Comparison of ENCODE assay signal across 8 mouse cellular contexts in genomic region chr13:90394815-90395241, GRCm38 (mm10).
DNase-seq lines count a peak whose midpoint lies in the region; ATAC-seq and TF ChIP-seq lines count a peak whose summit lies in the region.

No protein-coding gene starts in this region.

- H3K4me1 ChIP-seq in hindbrain, embryonic 15.5 days (replicated peaks), result 0 out of 2 replicates have a peak, but pooled peaks cover 7% of the 10 kb centered on the region
- H3K4me1 ChIP-seq in hindbrain, embryonic 11.5 days (replicated peaks; ENCODE audit: control insufficient read depth, insufficient read depth, low read length), result no peaks in the 10 kb centered on the region
- H3K4me1 ChIP-seq in forebrain, embryonic 13.5 days, result peaks cover 11% of the 10 kb centered on the region
- H3K4me1 ChIP-seq in midbrain, postnatal 0 days (ENCODE audit: insufficient read depth, low read length), result no peaks in the 10 kb centered on the region

- no peak overlapping the region for H3K9ac ChIP-seq in hindbrain, embryonic 15.5 days
- H3K9ac ChIP-seq in hindbrain, embryonic 11.5 days (ENCODE audit: low read depth, low read length), result no peak overlapping the region
- no peak overlapping the region for H3K9ac ChIP-seq in forebrain, embryonic 13.5 days
- no peak overlapping the region for H3K9ac ChIP-seq in midbrain, postnatal 0 days (replicated peaks; ENCODE audit: low read length, poor library complexity, severe bottlenecking)

- no peaks in the 10 kb centered on the region for H3K36me3 ChIP-seq in hindbrain, embryonic 15.5 days
- H3K36me3 ChIP-seq in hindbrain, embryonic 11.5 days (ENCODE audit: control insufficient read depth, insufficient read depth, low read length), result no peaks in the 10 kb centered on the region
- no peaks in the 10 kb centered on the region for H3K36me3 ChIP-seq in forebrain, embryonic 13.5 days (ENCODE audit: poor library complexity, severe bottlenecking)
- no peaks in the 10 kb centered on the region for H3K36me3 ChIP-seq in midbrain, postnatal 0 days (ENCODE audit: insufficient read depth, low read length)

- H3K4me2 ChIP-seq in hindbrain, embryonic 15.5 days, result no peak overlapping the region
- H3K4me2 ChIP-seq in hindbrain, embryonic 11.5 days (replicated peaks; ENCODE audit: low read depth, low read length), result no peak overlapping the region
- H3K4me2 ChIP-seq in forebrain, embryonic 13.5 days, result no peak overlapping the region
- H3K4me2 ChIP-seq in midbrain, postnatal 0 days (ENCODE audit: low read depth, low read length, poor library complexity, severe bottlenecking), result no peak overlapping the region

- no peak for TF ChIP-seq CTCF in midbrain, postnatal 0 days (IDR thresholded peaks at IDR 0.05)

- no peak overlapping the region for H3K4me3 ChIP-seq in hindbrain, embryonic 15.5 days
- H3K4me3 ChIP-seq in hindbrain, embryonic 11.5 days (ENCODE audit: low read depth, low read length), result no peak overlapping the region
- no peak overlapping the region for H3K4me3 ChIP-seq in forebrain, embryonic 13.5 days
- H3K4me3 ChIP-seq in midbrain, postnatal 0 days (ENCODE audit: low read depth, low read length), result no peak overlapping the region

- peak; percentile 88 for ATAC-seq in hindbrain, embryonic 15.5 days (ENCODE audit: low FRiP score, low read depth)
- ATAC-seq in hindbrain, embryonic 11.5 days (ENCODE audit: low FRiP score), result no peak
- ATAC-seq in forebrain, embryonic 13.5 days, result peak; percentile 73
- peak; percentile 79; the same call in 1 of the 2 replicates for ATAC-seq in midbrain, postnatal 0 days (ENCODE audit: low FRiP score)

- H3K27me3 ChIP-seq in hindbrain, embryonic 15.5 days, result no peaks in the 10 kb centered on the region
- H3K27me3 ChIP-seq in hindbrain, embryonic 11.5 days (ENCODE audit: control insufficient read depth, insufficient read depth, low read length), result no peaks in the 10 kb centered on the region
- no peaks in the 10 kb centered on the region for H3K27me3 ChIP-seq in forebrain, embryonic 13.5 days
- no peaks in the 10 kb centered on the region for H3K27me3 ChIP-seq in midbrain, postnatal 0 days (ENCODE audit: insufficient read depth, low read length)

- DNase-seq in hindbrain, embryonic 11.5 days (ENCODE audit: low spot score), result no peak
- DNase-seq in adrenal gland, adult 8-10 months, result peak; percentile 5
- DNase-seq in layer of hippocampus, adult 9-11 months, result peak; percentile 51
- DNase-seq in midbrain, postnatal 0 days (ENCODE audit: low spot score), result peak; percentile 86
- DNase-seq in spleen, postnatal 4 days (ENCODE audit: low spot score in 2 of 2), result no peak
- DNase-seq in kidney, adult 11 months, result no peak

- WGBS in hindbrain, embryonic 15.5 days, result 45% methylated on average over 5 of the region's 5 CpGs
- 72% methylated on average over 5 of the region's 5 CpGs for WGBS in hindbrain, embryonic 11.5 days
- WGBS in forebrain, embryonic 13.5 days, result 41% methylated on average over 5 of the region's 5 CpGs
- WGBS in midbrain, postnatal 0 days, result 52% methylated on average over 5 of the region's 5 CpGs

- no peaks in the 10 kb centered on the region for H3K9me3 ChIP-seq in hindbrain, embryonic 15.5 days
- H3K9me3 ChIP-seq in hindbrain, embryonic 11.5 days (ENCODE audit: control insufficient read depth, low read length), result no peaks in the 10 kb centered on the region
- no peaks in the 10 kb centered on the region for H3K9me3 ChIP-seq in forebrain, embryonic 13.5 days (replicated peaks)
- H3K9me3 ChIP-seq in midbrain, postnatal 0 days (ENCODE audit: low read length), result no peaks in the 10 kb centered on the region

- H3K27ac ChIP-seq in hindbrain, embryonic 15.5 days (replicated peaks), result no peak overlapping the region
- no peak overlapping the region for H3K27ac ChIP-seq in hindbrain, embryonic 11.5 days (ENCODE audit: low read depth, low read length)
- H3K27ac ChIP-seq in forebrain, embryonic 13.5 days, result no peak overlapping the region
- H3K27ac ChIP-seq in midbrain, postnatal 0 days (ENCODE audit: low read depth, low read length), result no peak overlapping the region

Comparison
In these comparisons a context has a peak if more than half of its experiments do, and no peak if none do; other contexts are left out.
1. DNase-seq: peak in adrenal gland, adult 8-10 months (single experiment), layer of hippocampus, adult 9-11 months (single experiment) and midbrain, postnatal 0 days (single experiment); none in hindbrain, embryonic 11.5 days (single experiment), spleen, postnatal 4 days (0 of 2) and kidney, adult 11 months (single experiment).